Mouse (Mus musculus) stomach, postnatal 0 days (tissue): ENCODE data around the gene Scamp4. TPM values are rescaled to one million over a fixed set of nuclear protein-coding genes. Genes with fewer than 3 reads are reported as not detected.
A peak's percentile ranks its signal among the peaks of the same experiment; 100 is the strongest.

Experiments used
- ATAC-seq: fragments of 200-750 bp; cut with Nextera tagmentation; 2 replicates; pipeline ENCODE4 v1.8.0; 2017; ENCODE audit not compliant: low FRiP score, low TSS enrichment
- DNase-seq: peaks from one replicate; pipeline ENCODE4 v3.0.0-alpha.2; 2016; ENCODE audit warnings: low spot score
- H3K27ac ChIP-seq: fragments of 300-500 bp; sonication (generic); replicated peaks from 2 replicates; pipeline ENCODE4 v1.5.1; 2014; ENCODE audit warnings: mild to moderate bottlenecking, control low read depth
- H3K27me3 ChIP-seq: fragments of 300-500 bp; sonication (generic); 2 replicates; pipeline ENCODE4 v1.6.1; 2014; ENCODE audit warnings: low read length; ENCODE audit not compliant: control insufficient read depth, insufficient read depth
- H3K36me3 ChIP-seq: fragments of 300-500 bp; sonication (generic); 2 replicates; pipeline ENCODE4 v1.6.1; 2014; ENCODE audit warnings: low read length, mixed read lengths; ENCODE audit not compliant: control insufficient read depth, insufficient read depth
- H3K4me1 ChIP-seq: fragments of 300-500 bp; sonication (generic); replicated peaks from 2 replicates; pipeline ENCODE4 v1.6.1; 2014; ENCODE audit warnings: antibody characterized with exemption; ENCODE audit not compliant: control insufficient read depth, insufficient read depth
- H3K4me2 ChIP-seq: fragments of 300-500 bp; sonication (generic); replicated peaks from 2 replicates; pipeline ENCODE4 v1.6.1; 2014; ENCODE audit warnings: low read depth, mild to moderate bottlenecking, control low read depth, moderate library complexity
- H3K4me3 ChIP-seq: fragments of 300-500 bp; sonication (generic); 2 replicates; pipeline ENCODE4 v1.5.1; 2014; ENCODE audit warnings: low read depth, low read length, control low read depth
- H3K9ac ChIP-seq: fragments of 300-500 bp; sonication (generic); 2 replicates; pipeline ENCODE4 v1.6.1; 2014; ENCODE audit warnings: mild to moderate bottlenecking, low read length, control low read depth, mixed read lengths
- H3K9me3 ChIP-seq: fragments of 300-500 bp; sonication (generic); 2 replicates; pipeline ENCODE4 v1.6.1; 2016; ENCODE audit warnings: low read length; ENCODE audit not compliant: control insufficient read depth
- CTCF ChIP-seq: IDR thresholded peaks from 2 replicates; pipeline ENCODE4 v1.5.1; 2016; ENCODE audit warnings: antibody characterized with exemption, low read depth, mild to moderate bottlenecking, moderate library complexity
- EP300 ChIP-seq: optimal IDR thresholded peaks from 2 replicates; pipeline ENCODE3; 2016; ENCODE audit warnings: antibody characterized with exemption
- WGBS: fragments of 180-500 bp; shearing (Covaris S2); extraction: QIAGEN DNeasy Blood & Tissue Kit; methylation state at CpG from one replicate; pipeline ENCODE4 v1.1.7; 2014; 5-methylcytosine and 5-hydroxymethylcytosine counted together
- polyA plus RNA-seq: library from polyadenylated mRNA; unstranded; fragments of >200 nt; fragmentation: Nextera tagmentation; extraction: Ambion mirVana; gene quantifications from 2 replicates; pipeline ENCODE4 v1.2.1, GENCODE M21; 2015

Gene Scamp4
- polyA plus RNA-seq, 1 experiment from 2014 or later, result 67.8 TPM

DNA sequence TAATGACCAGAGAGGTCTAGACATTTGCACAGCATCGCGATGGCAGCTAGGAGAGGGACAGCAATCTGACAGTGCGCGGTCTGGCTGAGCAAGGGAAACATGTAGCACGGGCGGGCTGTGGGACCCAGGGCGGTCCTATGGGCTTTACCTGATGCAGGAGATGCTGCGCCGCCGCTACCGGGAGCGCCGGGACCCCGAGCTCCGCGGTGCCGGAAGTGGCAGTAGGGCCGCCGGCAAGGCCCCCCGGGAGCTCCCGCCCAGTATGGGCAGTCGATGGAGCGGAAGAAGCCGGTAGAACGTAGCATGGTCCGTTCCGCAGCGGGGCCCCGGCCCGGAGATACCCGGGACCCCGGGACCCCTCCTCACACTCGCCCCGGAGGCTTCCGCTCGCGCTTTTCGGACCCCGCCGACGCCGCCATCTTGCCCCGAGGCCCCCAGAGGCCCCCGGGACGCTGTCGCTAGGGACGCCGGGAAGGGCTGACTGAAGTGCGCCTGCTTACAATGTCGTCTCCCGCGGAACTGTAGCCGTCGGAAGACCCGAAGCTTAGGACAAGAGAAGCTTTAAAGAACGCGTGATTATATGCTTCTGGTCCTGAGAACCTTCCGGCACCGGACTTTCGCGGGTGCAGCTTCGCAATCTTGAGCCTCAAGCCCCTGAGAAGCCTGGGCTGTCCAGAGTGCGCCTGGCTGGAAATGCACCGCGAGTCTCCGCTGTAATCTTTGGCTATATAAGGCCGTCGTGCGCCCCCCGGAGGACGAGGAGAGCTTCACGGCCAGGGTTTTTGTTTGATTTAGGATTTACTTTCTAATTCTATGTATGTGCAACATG, 41.3 kb upstream of the Scamp4 start, which contains the start of gene Rexo1:
Gene Rexo1, minus strand, starts transcription at position 445 of the 829 bp plus-strand sequence.
- Histone ChIP-seq H3K27me3 (no peaks in the 10 kb centered on the region), H3K27ac (peak within 1 kb of the TSS; percentile 90), H3K9me3 (no peaks in the 10 kb centered on the region), H3K4me3 (peak within 1 kb of the TSS; percentile 99), H3K4me1 (peaks cover 9% of the 10 kb centered on the region), H3K4me2 (peak within 1 kb of the TSS; percentile 75), H3K36me3 (no peaks in the 10 kb centered on the region), H3K9ac (peak within 1 kb of the TSS; percentile 99)
- peak; percentile 96 for DNase-seq
- WGBS, result under 1% methylated on average over 69 of the region's 72 CpGs
- peak; percentile 85 for ATAC-seq
- TF ChIP-seq EP300 (peak; percentile 90), CTCF (peak; percentile 89)

DNA sequence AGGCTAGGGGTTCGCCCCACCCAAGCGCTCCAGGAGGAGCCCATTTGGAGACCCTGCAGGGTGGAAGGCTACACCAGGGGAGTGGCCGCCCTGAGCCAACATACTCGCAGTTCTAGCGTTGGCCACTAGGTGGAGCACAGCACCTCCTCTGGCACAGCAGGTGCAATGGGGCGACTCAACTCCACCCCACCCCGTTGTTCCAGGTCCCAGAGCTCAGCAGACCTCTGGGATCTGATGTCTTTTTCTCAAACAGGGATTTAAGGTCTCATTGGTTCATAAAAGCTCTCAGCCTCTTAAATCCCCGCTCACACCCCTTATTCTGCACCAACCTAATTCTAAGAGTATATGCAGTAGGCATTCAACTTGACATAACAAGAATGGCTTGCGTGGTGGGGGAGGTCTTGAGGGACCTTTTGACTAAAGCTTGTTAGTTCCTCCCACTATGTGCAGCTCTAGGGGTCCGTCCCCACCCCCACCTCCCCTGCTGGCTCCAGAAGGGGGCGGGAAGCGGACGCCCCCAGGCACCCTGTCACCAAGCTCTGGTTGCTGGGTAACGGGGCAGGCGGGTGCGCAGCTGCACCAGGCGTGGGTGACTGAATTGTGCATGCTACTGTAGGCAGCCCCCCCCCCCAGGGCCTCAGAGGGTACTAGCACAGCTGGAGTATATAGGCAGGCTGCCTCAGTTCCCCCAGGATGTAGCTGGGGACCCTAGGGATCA, 36.1 kb upstream of the Scamp4 start:
- H3K9ac ChIP-seq, result no peak overlapping the region
- H3K4me1 ChIP-seq, result peaks cover 12% of the 10 kb centered on the region
- no peaks in the 10 kb centered on the region for H3K36me3 ChIP-seq
- 25% methylated on average over 17 of the region's 17 CpGs for WGBS
- H3K4me3 ChIP-seq, result no peak overlapping the region
- H3K27ac ChIP-seq, result no peak overlapping the region
- no peaks in the 10 kb centered on the region for H3K27me3 ChIP-seq
- no peaks in the 10 kb centered on the region for H3K9me3 ChIP-seq
- TF ChIP-seq CTCF (peak; percentile 94), EP300 (no peak)
- peak; percentile 89 for DNase-seq
- H3K4me2 ChIP-seq, result no peak overlapping the region
- peak; percentile 36; the same call in 1 of the 2 replicates for ATAC-seq

DNA sequence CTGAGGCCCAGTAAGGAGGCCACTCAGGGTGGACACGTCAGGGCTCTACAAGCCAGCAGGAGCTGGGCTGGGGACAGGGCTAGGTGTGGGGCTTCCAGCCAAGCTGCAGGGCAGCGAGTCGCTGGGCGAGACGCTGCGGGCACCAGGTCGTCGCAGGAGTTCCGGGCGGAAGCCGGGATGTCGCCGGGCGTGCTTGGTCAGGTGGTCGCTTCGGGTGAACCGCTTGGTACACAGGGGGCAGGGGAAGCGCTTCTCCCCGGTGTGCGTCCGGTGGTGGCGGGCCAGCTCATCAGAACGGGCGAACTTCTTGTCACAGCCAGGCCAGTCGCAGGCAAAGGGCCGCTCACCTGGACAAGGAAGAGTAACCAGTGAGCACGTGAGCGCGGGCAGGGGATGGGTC, 33.8 kb upstream of the Scamp4 start:
- no peak for DNase-seq
- no peak for ATAC-seq
- no peak overlapping the region for H3K4me2 ChIP-seq

DNA sequence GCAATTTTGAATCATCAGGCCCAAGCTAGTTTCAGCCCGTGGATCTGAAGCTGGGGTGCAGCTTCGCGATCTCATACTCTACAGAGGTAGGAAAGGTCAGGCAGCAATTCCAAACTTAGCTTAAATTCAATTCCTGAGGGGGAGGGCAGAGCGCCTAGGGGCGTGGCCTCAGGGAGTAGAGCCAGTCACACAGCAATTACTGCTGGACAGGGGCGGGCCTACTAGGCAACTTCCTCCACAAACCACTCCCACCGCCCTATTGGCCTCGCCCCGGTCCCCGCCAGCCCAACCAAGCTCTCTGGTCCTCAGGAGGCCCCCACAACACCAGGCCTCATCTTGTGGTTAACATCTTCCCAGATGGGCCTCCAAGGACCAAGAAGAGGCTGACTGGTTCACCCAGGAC, 33.0 kb upstream of the Scamp4 start:
- 33% methylated on average over 10 of the region's 10 CpGs for WGBS
- Histone ChIP-seq H3K27ac (0 out of 2 replicates have a peak overlapping the region, but pooled peaks have one; percentile 35), H3K27me3 (no peaks in the 10 kb centered on the region), H3K9me3 (no peaks in the 10 kb centered on the region), H3K4me1 (peaks cover 12% of the 10 kb centered on the region), H3K36me3 (no peaks in the 10 kb centered on the region), H3K9ac (0 out of 2 replicates have a peak overlapping the region, but pooled peaks have one; percentile 23), H3K4me2 (peak overlapping the region; percentile 31), H3K4me3 (0 out of 2 replicates have a peak overlapping the region, but pooled peaks have one; percentile 6)
- DNase-seq (peak; percentile 85), ATAC-seq (peak; percentile 71)
- no peak for TF ChIP-seq EP300
- TF ChIP-seq CTCF, result 0 out of 2 replicates have a peak, but pooled peaks have one; percentile 1

More for the DNA sequence above, 33.8 kb upstream of the Scamp4 start:
- Histone ChIP-seq H3K9me3 (no peaks in the 10 kb centered on the region), H3K27ac (no peak overlapping the region), H3K4me3 (no peak overlapping the region), H3K27me3 (no peaks in the 10 kb centered on the region), H3K36me3 (no peaks in the 10 kb centered on the region), H3K4me1 (peaks cover 12% of the 10 kb centered on the region), H3K9ac (no peak overlapping the region)
- WGBS, result 93% methylated on average over 29 of the region's 29 CpGs
- TF ChIP-seq EP300 (no peak), CTCF (no peak)

DNA sequence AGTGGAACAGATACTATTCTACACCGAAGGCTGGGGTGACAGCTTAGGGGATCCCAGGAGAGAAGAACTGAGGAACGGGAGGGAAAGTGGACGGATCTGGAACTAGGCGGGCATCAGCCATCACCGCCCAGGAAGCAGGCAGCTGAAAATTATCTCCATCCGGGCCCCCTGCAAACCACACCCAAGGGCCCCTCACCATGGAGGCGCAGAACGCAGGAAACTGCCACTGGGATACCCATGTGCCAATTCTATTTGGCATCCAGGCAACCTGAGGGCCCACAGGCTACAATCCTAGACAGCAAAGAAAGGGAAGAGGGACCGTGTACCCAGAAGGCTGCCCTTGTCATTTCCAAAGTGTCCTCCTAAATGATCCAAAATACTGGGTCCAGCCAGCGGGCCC, 32.3 kb upstream of the Scamp4 start:
- no peaks in the 10 kb centered on the region for H3K36me3 ChIP-seq
- H3K4me2 ChIP-seq, result peak overlapping the region; percentile 32
- TF ChIP-seq CTCF (no peak), EP300 (no peak)
- peaks cover 13% of the 10 kb centered on the region for H3K4me1 ChIP-seq
- 0 out of 2 replicates have a peak overlapping the region, but pooled peaks have one; percentile 4 for H3K9ac ChIP-seq
- no peak overlapping the region for H3K4me3 ChIP-seq
- ATAC-seq (no peak), DNase-seq (no peak)
- H3K27me3 ChIP-seq, result no peaks in the 10 kb centered on the region
- 83% methylated on average over 10 of the region's 10 CpGs for WGBS
- no peaks in the 10 kb centered on the region for H3K9me3 ChIP-seq
- H3K27ac ChIP-seq, result no peak overlapping the region
